Mouse (Mus musculus) frontal cortex, postnatal 14 days (tissue): Measurements from ENCODE around the gene Pnma1.

ENCODE experiments used
- DNase-seq, 2 experiments: peaks; one replicate each; pipeline ENCODE4 v3.0.0; 2022; ENCODE audit warnings: low spot score in 2 of 2

Pnma1 gene

GRCm38 (mm10) chr12:84178652-84179445, 30.6 kb upstream of the Pnma1 start:
- DNase-seq = no peak

- no peak for DNase-seq
Measured at GRCm38 (mm10) chr12:84178052-84178451, 29.8 kb upstream of the Pnma1 start.

GRCm38 (mm10) chr12:84176886-84177765, 28.8 kb upstream of the Pnma1 start:
- DNase-seq = no peak

- DNase-seq = no peak
Measured at GRCm38 (mm10) chr12:84176126-84176769, 28.0 kb upstream of the Pnma1 start.

GRCm38 (mm10) chr12:84175659-84176061, 27.4 kb upstream of the Pnma1 start:
- peak; percentile 65 to 77 for DNase-seq

- no peak for DNase-seq
Measured at GRCm38 (mm10) chr12:84174871-84175270, 26.6 kb upstream of the Pnma1 start.

GRCm38 (mm10) chr12:84174190-84174811, 26.0 kb upstream of the Pnma1 start:
- no peak for DNase-seq

- no peak for DNase-seq
Measured at GRCm38 (mm10) chr12:84173309-84173915, 25.1 kb upstream of the Pnma1 start.

- DNase-seq = no peak
Measured at GRCm38 (mm10) chr12:84172862-84173261, 24.6 kb upstream of the Pnma1 start.

- no peak for DNase-seq
Measured at GRCm38 (mm10) chr12:84172216-84172615, 23.9 kb upstream of the Pnma1 start.

- no peak for DNase-seq
Measured at GRCm38 (mm10) chr12:84170610-84171009, 22.3 kb upstream of the Pnma1 start.

- no peak for DNase-seq
Measured at GRCm38 (mm10) chr12:84165631-84166373, 17.5 kb upstream of the Pnma1 start.

- no peak for DNase-seq
Measured at GRCm38 (mm10) chr12:84163586-84164110, 15.4 kb upstream of the Pnma1 start.

- DNase-seq = no peak
Measured at GRCm38 (mm10) chr12:84163133-84163532, 14.8 kb upstream of the Pnma1 start.

GRCm38 (mm10) chr12:84161616-84162433, 13.5 kb upstream of the Pnma1 start:
- no peak for DNase-seq

- no peak for DNase-seq
Measured at GRCm38 (mm10) chr12:84161116-84161515, 12.8 kb upstream of the Pnma1 start.

GRCm38 (mm10) chr12:84160491-84160890, 12.2 kb upstream of the Pnma1 start:
- DNase-seq = no peak

- DNase-seq = no peak
Measured at GRCm38 (mm10) chr12:84158156-84158555, 9.9 kb upstream of the Pnma1 start.

- no peak for DNase-seq
Measured at GRCm38 (mm10) chr12:84156210-84156609, 7.9 kb upstream of the Pnma1 start.

- no peak for DNase-seq
Measured at GRCm38 (mm10) chr12:84155523-84155871, 7.2 kb upstream of the Pnma1 start.
